Mouse (Mus musculus): ENCODE results near the gene Olfr133.
"Not testable (repeated sequence)": the region's sequence is repeated elsewhere in the genome, so short reads cannot be mapped to it uniquely, and the experiment has no call there.

Gene Olfr133

GRCm38 (mm10) chr17:38144981-38145380 is at the start of gene Olfr133:
Gene Olfr133 (plus strand): TSS chr17:38145281.
- no peak for DNase-seq

DNA sequence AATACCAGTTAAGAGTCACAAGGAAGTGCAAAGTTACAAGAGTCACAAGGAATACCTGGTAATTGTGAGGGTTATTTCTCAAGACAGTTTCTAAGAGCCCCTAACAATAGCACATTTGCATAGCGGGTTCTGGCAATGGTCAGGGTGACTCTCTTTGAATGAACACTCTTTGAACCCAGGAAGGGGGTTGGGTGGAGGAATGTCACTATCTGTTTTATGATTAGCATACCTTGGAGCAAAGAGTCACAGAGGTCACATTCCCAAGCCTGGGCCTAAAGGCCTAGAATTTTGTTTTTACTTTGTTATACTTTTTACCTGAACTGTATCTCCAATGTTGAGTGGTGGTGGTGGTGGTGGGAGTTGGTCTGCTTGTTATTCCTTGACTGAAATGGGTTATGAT is 20.9 kb upstream of the Olfr133 start:
- DNase-seq, result not testable (repeated sequence)

DNA sequence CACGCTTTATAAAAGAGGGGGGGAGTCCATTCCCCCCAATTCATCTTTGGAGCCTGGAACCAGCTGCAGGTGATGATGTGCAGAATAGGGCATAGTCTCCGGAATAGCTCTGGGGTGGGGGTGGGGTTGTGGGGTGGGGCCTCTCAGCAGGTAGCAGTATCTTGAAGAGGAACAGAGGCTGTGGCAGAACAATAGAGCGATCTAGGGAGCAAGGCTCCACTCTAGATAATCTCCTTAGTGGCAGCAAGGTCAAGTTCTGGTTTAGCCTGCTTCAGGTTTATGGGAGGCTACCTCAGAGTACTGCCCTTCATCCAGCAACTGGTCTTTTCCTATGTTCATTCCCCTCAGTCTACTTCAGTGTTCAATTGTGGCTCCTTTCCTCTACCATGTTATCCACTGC is 19.7 kb upstream of the Olfr133 start:
- DNase-seq, result not testable (repeated sequence)

DNA sequence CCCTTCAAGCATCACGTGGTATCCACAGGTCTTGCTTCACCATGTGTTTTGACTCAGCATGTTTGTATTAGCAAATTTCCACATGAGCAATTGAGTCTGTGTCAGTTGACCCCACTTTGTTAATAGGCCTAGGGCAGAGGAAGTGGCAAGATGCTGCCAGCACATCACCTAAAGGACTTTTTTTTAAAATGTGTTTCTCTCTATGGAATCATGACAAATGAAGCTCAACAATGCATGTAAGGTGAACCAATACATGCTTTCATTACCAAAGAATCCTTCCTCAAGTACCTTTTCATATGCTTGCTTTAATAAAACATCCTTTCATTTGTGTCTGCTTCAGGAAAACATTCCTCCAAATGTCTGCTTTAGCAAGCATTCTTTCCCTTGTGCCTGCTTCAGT is 10.7 kb upstream of the Olfr133 start, which contains the start of gene Olfr132:
Gene Olfr132, minus strand, starts transcription at position 101 of the 400 bp plus-strand sequence.
- no peak for DNase-seq

- no peak for DNase-seq
These were observed 26.0 kb downstream of the Olfr133 start, which contains the start of gene Olfr134 for GRCm38 (mm10) chr17:38171088-38171487. Gene Olfr134 (plus strand): TSS chr17:38171388.
